Mouse (Mus musculus) kidney, postnatal 36 days (tissue): ENCODE measurements around the gene Cdyl.
A peak's percentile ranks its signal among the peaks of the same experiment; 100 is the strongest.

Experiments
- DNase-seq, 2 experiments: peaks; one replicate each; pipeline ENCODE4 v3.0.0; 2021 to 2022; ENCODE audit warnings: mixed read lengths in 2 of 2

Gene Cdyl

GRCm38 (mm10) chr13:35659406-35659985, at the start of gene Cdyl:
Gene Cdyl, plus strand, starts transcription at chr13:35659833.
- DNase-seq, result no peak

- DNase-seq, result no peak
Measured at GRCm38 (mm10) chr13:35610718-35611117, 48.9 kb upstream of the Cdyl start.

GRCm38 (mm10) chr13:35612506-35612905, 47.1 kb upstream of the Cdyl start:
- DNase-seq, result no peak

GRCm38 (mm10) chr13:35614832-35615479, 44.7 kb upstream of the Cdyl start:
- DNase-seq, result no peak

- no peak for DNase-seq
Measured at GRCm38 (mm10) chr13:35616524-35617099, 43.0 kb upstream of the Cdyl start.

- DNase-seq, result no peak
Measured at GRCm38 (mm10) chr13:35619356-35619755, 40.3 kb upstream of the Cdyl start.

GRCm38 (mm10) chr13:35620756-35621155, 38.9 kb upstream of the Cdyl start:
- no peak for DNase-seq

- DNase-seq, result no peak
Measured at GRCm38 (mm10) chr13:35624831-35625230, 34.8 kb upstream of the Cdyl start.

- no peak for DNase-seq
Measured at GRCm38 (mm10) chr13:35625556-35625955, 34.1 kb upstream of the Cdyl start.

GRCm38 (mm10) chr13:35627319-35627718, 32.3 kb upstream of the Cdyl start:
- DNase-seq, result no peak

- no peak for DNase-seq
Measured at GRCm38 (mm10) chr13:35647132-35647823, 12.4 kb upstream of the Cdyl start.

GRCm38 (mm10) chr13:35650284-35650872, 9.3 kb upstream of the Cdyl start:
- no peak for DNase-seq

- no peak for DNase-seq
Measured at GRCm38 (mm10) chr13:35652851-35653250, 6.8 kb upstream of the Cdyl start.

- DNase-seq, result no peak
Measured at GRCm38 (mm10) chr13:35656853-35657252, 2.8 kb upstream of the Cdyl start.

GRCm38 (mm10) chr13:35665456-35665855, 5.8 kb downstream of the Cdyl start:
- DNase-seq, result no peak

- DNase-seq, result no peak
Measured at GRCm38 (mm10) chr13:35669910-35670469, 10.4 kb downstream of the Cdyl start.

- DNase-seq, result no peak
Measured at GRCm38 (mm10) chr13:35670875-35671274, 11.2 kb downstream of the Cdyl start.

GRCm38 (mm10) chr13:35676921-35677320, 17.3 kb downstream of the Cdyl start:
- no peak for DNase-seq

- DNase-seq, result no peak
Measured at GRCm38 (mm10) chr13:35677433-35678051, 17.9 kb downstream of the Cdyl start.

- no peak for DNase-seq
Measured at GRCm38 (mm10) chr13:35678691-35679090, 19.1 kb downstream of the Cdyl start.

- no peak for DNase-seq
Measured at GRCm38 (mm10) chr13:35681361-35681760, 21.7 kb downstream of the Cdyl start.

GRCm38 (mm10) chr13:35686273-35686672, 26.6 kb downstream of the Cdyl start:
- peak in 1 of 2 experiments; percentile 1 for DNase-seq

GRCm38 (mm10) chr13:35689560-35689959, 29.9 kb downstream of the Cdyl start:
- DNase-seq, result no peak
